Mouse (Mus musculus): ENCODE data around the gene Scap. TPM values are rescaled to one million over a fixed set of nuclear protein-coding genes. Genes with fewer than 3 reads are reported as not detected.
"Not testable (repeated sequence)": the region's sequence is repeated elsewhere in the genome, so short reads cannot be mapped to it uniquely, and the experiment has no call there.

Scap gene
- polyA plus RNA-seq, 1 experiment from 2014 or later: 50.2 TPM

DNA sequence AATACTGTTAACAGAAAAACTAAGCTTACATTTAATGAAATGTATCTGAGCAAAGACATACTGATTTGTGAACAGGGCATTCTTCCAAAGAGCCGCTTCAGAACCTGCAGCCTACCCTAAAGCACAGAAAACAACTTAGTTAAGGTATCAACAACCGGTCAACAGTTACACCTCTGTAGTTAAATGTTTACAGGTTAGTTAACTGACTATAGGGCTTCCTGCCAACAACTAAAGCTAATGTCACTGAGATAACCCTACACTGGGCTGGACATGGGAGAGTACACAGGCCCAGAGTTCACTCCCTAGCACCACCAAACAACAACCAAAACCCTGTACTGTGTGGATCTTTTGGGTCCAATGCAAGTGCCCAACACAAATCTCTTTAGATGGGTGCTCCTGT lies 69.6 kb downstream of the Scap start:
- no peak overlapping the region for H3K4me3 ChIP-seq
- H3K4me2 ChIP-seq (replicated peaks): no peak overlapping the region
- no peaks in the 10 kb centered on the region for H3K27me3 ChIP-seq
- no peaks in the 10 kb centered on the region for H3K9me3 ChIP-seq
- peaks cover 4% of the 10 kb centered on the region; the same call in 1 of the 2 replicates for H3K36me3 ChIP-seq
- H3K27ac ChIP-seq (replicated peaks): no peak overlapping the region
- 93% methylated on average over 2 of the region's 2 CpGs for WGBS
- no peak overlapping the region for H3K9ac ChIP-seq (replicated peaks)
- no peak for ATAC-seq (replicated peaks)
- peaks cover 21% of the 10 kb centered on the region for H3K4me1 ChIP-seq

DNA sequence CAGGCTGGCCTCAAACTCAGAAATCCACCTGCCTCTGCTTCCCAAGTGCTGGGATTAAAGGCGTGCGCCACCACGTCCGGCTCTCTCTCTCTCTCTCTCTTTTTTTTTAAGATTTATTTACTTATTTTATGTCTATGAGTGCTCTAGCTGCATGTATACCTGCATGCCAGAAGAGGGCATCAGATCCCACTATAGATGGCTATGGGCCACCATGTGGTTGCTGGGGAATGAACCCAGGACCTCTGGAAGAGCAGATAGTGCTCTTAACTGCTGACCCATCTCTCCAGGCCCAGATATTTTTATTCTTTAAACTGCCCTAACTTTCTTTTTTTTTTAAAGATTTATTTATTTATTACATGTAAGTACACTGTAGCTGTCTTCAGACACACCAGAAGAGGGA lies 70.2 kb downstream of the Scap start:
- ATAC-seq (replicated peaks): not testable (repeated sequence)

DNA sequence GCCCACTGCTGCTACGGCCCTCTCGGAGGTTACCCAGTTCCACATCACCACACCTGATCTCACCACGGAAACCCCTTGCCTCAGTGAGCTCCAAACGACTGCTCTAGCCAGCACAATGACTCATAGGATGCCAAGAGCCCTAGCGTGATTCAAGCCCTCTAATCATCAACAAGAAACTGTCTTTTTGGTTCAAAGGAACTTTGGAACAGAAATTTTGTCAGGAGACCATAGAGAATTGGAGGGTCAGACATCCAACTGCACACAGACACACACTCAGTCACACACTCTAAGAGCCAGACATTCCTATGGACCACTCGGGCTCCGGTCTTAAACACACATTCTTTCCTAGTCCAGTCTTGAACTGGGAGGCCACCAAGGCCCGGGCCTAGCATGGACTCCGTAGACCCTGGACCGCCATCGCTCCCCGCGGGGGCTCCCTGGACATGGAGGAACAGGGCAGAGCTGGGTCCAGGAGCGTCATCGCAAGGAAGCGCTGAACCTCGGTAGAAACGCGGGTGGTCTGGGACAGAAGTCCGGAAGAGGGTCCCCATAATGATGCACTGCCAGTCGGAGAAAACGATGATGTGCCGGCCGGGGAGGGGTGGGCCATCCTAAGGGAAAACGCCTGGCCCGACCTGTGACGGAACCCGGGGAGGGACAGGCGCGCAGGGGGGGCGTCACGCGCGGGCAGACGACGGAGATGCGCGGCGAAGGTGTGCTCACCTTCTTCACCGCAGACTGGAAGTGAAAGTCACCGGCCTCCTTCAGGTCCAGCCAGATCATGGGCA lies 74.4 kb downstream of the Scap start:
- under 1% methylated on average over 41 of the region's 41 CpGs for WGBS
- H3K4me2 ChIP-seq (replicated peaks): peak overlapping the region; percentile 84
- peak; percentile 68 for ATAC-seq (replicated peaks)
- H3K36me3 ChIP-seq: no peaks in the 10 kb centered on the region
- no peaks in the 10 kb centered on the region for H3K9me3 ChIP-seq
- H3K27ac ChIP-seq (replicated peaks): peak overlapping the region; percentile 78
- peak overlapping the region; percentile 96 for H3K4me3 ChIP-seq
- H3K9ac ChIP-seq (replicated peaks): peak overlapping the region; percentile 98
- no peaks in the 10 kb centered on the region for H3K27me3 ChIP-seq
- peaks cover 28% of the 10 kb centered on the region for H3K4me1 ChIP-seq

More for the DNA sequence above, 70.2 kb downstream of the Scap start:
- H3K4me2 ChIP-seq (replicated peaks); H3K9ac ChIP-seq (replicated peaks); H3K9me3 ChIP-seq; H3K36me3 ChIP-seq; H3K4me3 ChIP-seq; H3K27me3 ChIP-seq; H3K27ac ChIP-seq (replicated peaks): not testable (repeated sequence)
- peaks cover 21% of the 10 kb centered on the region for H3K4me1 ChIP-seq
- 86% methylated on average over 4 of the region's 4 CpGs for WGBS

DNA sequence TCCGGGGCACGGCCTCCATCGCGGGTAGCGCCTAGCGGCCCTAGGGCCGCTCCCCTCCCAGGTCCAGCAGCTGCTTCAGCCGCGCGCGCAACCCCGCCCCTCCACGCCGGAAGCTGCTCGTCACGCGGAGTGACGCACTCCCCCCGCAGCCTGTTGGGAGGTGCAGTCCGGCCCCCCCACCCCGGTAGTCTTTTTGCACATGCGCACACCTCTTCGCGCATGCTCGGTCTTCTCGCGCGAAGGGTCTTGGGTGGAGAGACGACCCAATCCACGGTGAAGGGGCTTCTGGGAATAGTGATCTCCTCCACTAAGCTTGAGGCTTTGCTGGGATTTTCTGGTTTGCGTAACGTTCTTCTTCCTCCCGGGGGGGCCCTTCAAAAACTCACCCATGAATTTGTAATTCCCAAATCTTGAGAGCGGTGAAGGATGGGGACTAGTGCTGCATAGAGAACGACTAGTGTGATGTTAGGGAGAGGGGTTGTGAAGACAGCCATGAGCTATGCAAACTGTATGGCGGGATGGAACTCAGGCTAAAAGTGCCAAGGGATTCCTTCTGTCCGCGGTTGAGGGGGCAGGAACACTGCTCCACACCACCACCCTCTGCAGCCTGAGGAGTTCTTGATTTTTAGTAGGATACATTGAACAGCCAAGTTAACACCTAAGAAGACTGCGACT lies 75.1 kb downstream of the Scap start, which contains the start of gene Ptpn23:
TSS of gene Ptpn23 (minus strand) at position 115 of the 675 bp plus-strand sequence.
- peak within 1 kb of the TSS; percentile 87 for H3K27ac ChIP-seq (replicated peaks)
- H3K36me3 ChIP-seq: no peaks in the 10 kb centered on the region
- H3K4me1 ChIP-seq: peaks cover 28% of the 10 kb centered on the region
- no peaks in the 10 kb centered on the region for H3K9me3 ChIP-seq
- under 1% methylated on average over 39 of the region's 39 CpGs for WGBS
- peak within 1 kb of the TSS; percentile 84 for H3K4me2 ChIP-seq (replicated peaks)
- peak within 1 kb of the TSS; percentile 96 for H3K4me3 ChIP-seq
- no peaks in the 10 kb centered on the region for H3K27me3 ChIP-seq
- ATAC-seq (replicated peaks): peak; percentile 96
- peak within 1 kb of the TSS; percentile 98 for H3K9ac ChIP-seq (replicated peaks)

DNA sequence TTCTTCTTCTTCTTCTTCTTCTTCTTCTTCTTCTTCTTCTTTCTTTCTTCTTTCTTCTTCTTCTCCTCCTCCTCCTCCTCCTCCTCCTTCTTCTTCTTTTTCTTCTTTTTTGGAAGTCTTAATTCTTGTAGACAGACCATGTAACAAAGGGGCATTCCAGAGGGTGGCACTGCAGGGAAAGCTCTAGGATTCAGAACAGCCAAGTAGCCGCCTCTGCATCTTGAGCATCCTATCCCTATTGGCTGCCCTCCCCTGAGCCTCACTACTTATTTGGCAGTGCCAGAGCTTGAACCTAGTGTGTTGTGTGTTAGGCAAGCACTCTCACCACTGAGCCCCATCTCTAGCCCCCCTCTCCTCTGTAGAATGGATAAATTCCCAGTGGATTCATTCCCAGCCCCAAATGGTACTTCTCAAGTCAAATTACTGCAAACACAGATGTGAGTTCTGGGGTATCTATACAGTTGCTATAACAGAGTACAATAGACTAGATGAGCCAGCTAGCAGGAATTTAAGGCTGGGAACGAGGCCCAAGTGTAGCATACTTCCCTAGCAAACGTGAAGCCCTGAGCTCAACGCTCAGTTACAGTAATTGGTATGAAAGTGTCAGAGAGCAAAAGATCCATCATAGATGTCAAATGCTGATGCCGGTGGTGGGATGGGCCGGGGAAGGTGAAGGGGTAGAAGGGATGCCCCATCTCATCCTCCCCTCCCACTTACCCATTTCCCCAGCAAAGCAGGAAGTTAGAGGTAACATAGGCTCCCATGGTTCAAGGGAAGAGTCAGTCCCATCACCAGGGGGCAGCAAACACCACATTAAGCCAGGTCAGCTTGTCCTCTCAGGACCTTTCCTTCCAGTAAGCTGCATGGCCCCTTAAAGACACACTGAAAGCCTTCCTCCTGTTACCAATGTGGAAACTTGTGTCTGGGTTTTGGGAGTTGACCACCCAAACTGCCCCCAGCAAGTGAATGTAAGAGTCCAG lies 78.1 kb downstream of the Scap start:
- Histone ChIP-seq H3K9ac (replicated peaks) (no peak overlapping the region), H3K9me3 (no peaks in the 10 kb centered on the region), H3K27me3 (no peaks in the 10 kb centered on the region), H3K4me3 (no peak overlapping the region), H3K27ac (replicated peaks) (no peak overlapping the region), H3K36me3 (no peaks in the 10 kb centered on the region), H3K4me1 (peaks cover 19% of the 10 kb centered on the region), H3K4me2 (replicated peaks) (no peak overlapping the region)
- WGBS: 42% methylated on average over 6 of the region's 6 CpGs
- no peak for ATAC-seq (replicated peaks)

DNA sequence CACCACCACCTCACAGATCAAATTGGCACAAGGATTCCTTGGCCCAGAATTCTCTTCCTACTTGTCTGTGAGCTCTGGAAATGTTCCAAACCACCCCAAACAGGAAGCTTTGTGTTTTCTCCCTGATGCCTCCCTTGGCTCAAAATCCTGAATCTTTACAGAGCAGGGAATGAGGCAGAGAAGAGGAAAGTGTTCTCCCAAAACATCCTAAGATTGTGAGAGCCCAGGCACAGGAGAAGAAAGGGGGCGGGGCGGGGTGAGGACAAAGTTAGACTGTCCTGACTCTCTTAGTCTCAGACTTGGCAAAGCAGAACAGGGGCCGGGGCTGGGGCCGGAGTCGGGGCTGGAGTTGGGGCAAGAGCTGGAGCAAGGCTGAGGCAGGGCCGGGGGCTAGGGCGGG lies 79.8 kb downstream of the Scap start:
- Histone ChIP-seq H3K36me3 (no peaks in the 10 kb centered on the region), H3K9ac (replicated peaks) (no peak overlapping the region), H3K4me1 (peaks cover 7% of the 10 kb centered on the region), H3K9me3 (no peaks in the 10 kb centered on the region), H3K27ac (replicated peaks) (no peak overlapping the region), H3K4me3 (no peak overlapping the region), H3K4me2 (replicated peaks) (no peak overlapping the region), H3K27me3 (no peaks in the 10 kb centered on the region)
- ATAC-seq (replicated peaks): no peak
- 63% methylated on average over 7 of the region's 7 CpGs for WGBS

GRCm38 (mm10) chr9:110413785-110414184 lies 80.7 kb downstream of the Scap start:
- no peak for ATAC-seq (replicated peaks)

GRCm38 (mm10) chr9:110419511-110420112 lies 86.5 kb downstream of the Scap start, which contains the start of gene Ngp:
Gene Ngp (plus strand): TSS chr9:110419747.
- H3K27ac ChIP-seq (replicated peaks): no peak within 1 kb of the TSS
- no peak for ATAC-seq (replicated peaks)
- 94% methylated on average over 12 of the region's 12 CpGs for WGBS
- no peaks in the 10 kb centered on the region for H3K36me3 ChIP-seq
- H3K4me2 ChIP-seq (replicated peaks): no peak within 1 kb of the TSS
- H3K4me1 ChIP-seq: no peaks in the 10 kb centered on the region
- H3K4me3 ChIP-seq: no peak within 1 kb of the TSS
- no peak within 1 kb of the TSS for H3K9ac ChIP-seq (replicated peaks)
- no peaks in the 10 kb centered on the region for H3K9me3 ChIP-seq
- no peaks in the 10 kb centered on the region for H3K27me3 ChIP-seq

More at GRCm38 (mm10) chr9:110413785-110414184, 80.7 kb downstream of the Scap start:
- 52% methylated on average over 9 of the region's 9 CpGs for WGBS
- Histone ChIP-seq H3K27ac (replicated peaks) (no peak overlapping the region), H3K4me2 (replicated peaks) (no peak overlapping the region), H3K27me3 (no peaks in the 10 kb centered on the region), H3K36me3 (no peaks in the 10 kb centered on the region), H3K9ac (replicated peaks) (no peak overlapping the region), H3K9me3 (no peaks in the 10 kb centered on the region), H3K4me3 (no peak overlapping the region), H3K4me1 (peaks cover 3% of the 10 kb centered on the region)

DNA sequence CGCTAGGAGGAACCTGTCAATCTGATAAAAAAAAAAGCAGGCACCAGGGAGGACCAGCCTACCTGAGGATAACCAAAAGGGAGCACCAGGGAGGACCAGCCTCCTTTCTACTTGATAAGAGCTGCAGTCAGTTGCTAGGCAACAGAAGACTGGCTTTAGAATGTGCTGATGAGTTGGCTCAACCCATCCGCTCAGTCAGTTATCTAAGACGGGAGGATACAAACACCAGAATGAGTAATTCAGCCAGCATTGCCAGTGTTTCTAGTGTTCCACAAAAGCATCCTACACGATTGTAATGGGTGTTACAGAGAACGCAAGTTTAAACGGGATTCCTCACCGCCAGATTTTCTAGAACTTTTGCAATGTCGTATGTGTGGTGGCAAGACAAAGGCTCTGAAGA lies 98.2 kb downstream of the Scap start:
- WGBS: 74% methylated on average over 8 of the region's 8 CpGs
- H3K9me3 ChIP-seq: no peaks in the 10 kb centered on the region
- H3K36me3 ChIP-seq: peaks cover 36% of the 10 kb centered on the region
- no peak for ATAC-seq (replicated peaks)
- no peaks in the 10 kb centered on the region for H3K4me1 ChIP-seq
- H3K9ac ChIP-seq (replicated peaks): no peak overlapping the region
- H3K27me3 ChIP-seq: no peaks in the 10 kb centered on the region
- no peak overlapping the region for H3K4me3 ChIP-seq
- H3K27ac ChIP-seq (replicated peaks): no peak overlapping the region
- no peak overlapping the region for H3K4me2 ChIP-seq (replicated peaks)

DNA sequence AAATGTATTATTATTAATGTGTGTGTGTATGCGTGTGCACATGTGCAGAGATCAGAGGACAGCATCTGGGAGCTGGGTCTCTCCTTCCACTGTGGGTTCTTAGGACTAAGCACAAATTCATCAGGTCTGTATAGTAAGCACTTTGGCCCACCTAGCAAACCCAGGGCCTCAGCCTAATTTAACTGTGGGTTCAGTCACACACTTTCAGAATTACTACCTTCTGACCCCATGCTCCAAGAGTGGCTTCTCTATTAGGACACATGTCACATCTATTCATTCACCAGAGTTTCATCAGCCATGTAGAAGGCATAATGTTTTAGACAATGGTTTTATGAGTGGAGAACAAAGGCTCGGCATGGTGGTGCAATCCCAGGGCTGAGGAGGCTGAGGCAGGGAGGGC lies 100.0 kb downstream of the Scap start:
- Histone ChIP-seq H3K9ac (replicated peaks) (no peak overlapping the region), H3K4me3 (no peak overlapping the region), H3K27me3 (no peaks in the 10 kb centered on the region), H3K4me2 (replicated peaks) (no peak overlapping the region), H3K27ac (replicated peaks) (no peak overlapping the region), H3K9me3 (no peaks in the 10 kb centered on the region), H3K36me3 (peaks cover 33% of the 10 kb centered on the region), H3K4me1 (no peaks in the 10 kb centered on the region)
- 93% methylated on average over 2 of the region's 2 CpGs for WGBS
- ATAC-seq (replicated peaks): no peak
